Mouse (Mus musculus) adrenal gland (tissue): Measurements from ENCODE around the gene Muc1.

Experiments
- intact Hi-C: fragments of 180-260 bp; cut with DNase I; formaldehyde crosslinking; loops from one replicate; pipeline ENCODE4 v1.15.1; 2025

Gene Muc1

GRCm38 (mm10) chr3:89232614-89233013 lies 3.8 kb downstream of the Muc1 start:
- intact Hi-C loops, result no loop called here

DNA sequence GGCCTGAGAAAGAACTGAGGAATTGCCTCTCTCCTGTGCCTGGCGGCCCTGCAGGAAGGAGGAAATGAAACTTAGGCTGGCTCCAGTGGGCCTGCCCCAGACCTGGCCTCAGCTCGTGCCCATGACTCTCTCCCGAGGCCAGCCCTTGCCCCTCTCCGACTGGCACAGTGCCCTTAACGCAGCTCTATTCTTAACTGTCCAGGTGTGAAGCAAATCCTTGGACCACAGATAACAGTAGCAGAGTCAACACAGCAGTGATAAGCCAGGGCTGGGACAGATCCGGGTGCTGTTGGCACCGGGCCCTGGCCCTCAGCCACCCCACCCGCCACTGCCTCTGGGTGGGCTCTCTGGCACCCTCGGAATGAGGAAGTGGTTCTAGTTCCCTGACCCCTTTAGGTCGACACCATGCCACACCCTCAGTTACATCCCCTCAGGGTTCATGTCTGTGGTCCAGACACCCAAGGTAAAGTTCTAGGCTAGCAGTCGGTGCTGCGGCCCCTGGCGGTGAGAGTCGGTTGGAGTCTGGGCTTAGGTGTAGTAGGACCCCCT lies 4.8 kb downstream of the Muc1 start:
- intact Hi-C loops, result no loop called here

DNA sequence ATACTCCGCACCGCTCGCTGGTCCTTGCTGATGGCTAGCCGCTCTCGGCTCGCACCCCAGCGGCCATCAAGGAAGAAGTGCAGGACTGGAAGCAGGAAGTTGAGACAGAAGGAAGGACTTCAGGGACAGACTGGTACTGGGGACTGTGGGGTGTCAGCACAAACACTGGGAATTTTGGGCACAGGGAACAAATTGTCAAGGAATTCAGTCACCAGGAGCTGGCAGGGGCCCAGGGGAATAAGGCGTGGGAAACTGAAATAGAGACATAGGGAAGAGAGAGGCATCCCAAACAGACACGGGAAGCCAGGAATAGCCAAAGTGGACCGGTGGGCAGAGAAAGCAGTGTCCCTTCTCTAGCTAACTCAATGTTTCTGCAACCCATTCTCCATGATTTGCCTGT lies 7.7 kb downstream of the Muc1 start:
- intact Hi-C loops, result no loop called here

DNA sequence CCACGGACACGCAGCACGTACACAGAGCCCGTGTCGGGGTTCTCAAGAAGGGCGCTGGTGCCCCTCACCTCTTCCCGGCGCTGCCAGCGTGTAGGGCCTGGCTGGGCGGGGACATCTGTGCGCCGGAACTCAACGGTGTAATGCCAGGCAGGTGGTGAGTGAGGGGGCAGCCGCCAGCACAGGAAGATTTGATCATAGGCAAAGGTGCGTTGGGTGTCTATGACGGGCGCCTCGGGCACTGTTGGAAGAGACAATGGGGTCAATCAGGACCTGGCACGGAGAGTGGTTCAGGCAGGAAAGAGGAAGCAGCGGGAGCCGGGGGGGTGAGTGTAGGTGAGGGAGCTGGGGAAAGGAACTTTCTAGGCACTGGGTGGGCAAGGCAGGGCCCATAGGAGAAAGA lies 8.8 kb downstream of the Muc1 start:
- intact Hi-C loops, result no loop called here

- intact Hi-C loops, result no loop called here
Observed at GRCm38 (mm10) chr3:89238494-89238893, 9.6 kb downstream of the Muc1 start.

- intact Hi-C loops, result no loop called here
Observed at GRCm38 (mm10) chr3:89242331-89242895, 13.6 kb downstream of the Muc1 start.

DNA sequence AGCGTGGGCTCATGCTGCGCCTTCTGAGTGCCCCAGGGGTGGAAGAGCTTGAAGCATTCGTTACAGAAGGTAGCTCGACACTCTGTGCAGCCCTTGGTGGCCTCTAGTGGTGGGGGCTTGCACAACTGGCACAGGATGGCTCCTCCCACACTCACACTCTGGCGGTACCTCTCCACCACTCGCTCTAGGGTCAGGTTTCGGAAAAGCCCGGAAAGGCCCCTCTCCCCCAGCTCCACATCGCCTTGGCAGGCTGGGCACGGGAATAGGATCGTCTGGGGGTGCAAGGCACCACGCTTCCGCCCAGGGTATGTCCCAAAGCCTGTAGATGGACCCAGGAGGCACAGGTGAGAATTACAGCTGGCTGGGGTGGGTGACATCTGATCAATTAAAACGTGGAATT lies 14.8 kb downstream of the Muc1 start:
- intact Hi-C loops, result no loop called here

- intact Hi-C loops, result no loop called here
Observed at GRCm38 (mm10) chr3:89244158-89244981, 15.5 kb downstream of the Muc1 start.

DNA sequence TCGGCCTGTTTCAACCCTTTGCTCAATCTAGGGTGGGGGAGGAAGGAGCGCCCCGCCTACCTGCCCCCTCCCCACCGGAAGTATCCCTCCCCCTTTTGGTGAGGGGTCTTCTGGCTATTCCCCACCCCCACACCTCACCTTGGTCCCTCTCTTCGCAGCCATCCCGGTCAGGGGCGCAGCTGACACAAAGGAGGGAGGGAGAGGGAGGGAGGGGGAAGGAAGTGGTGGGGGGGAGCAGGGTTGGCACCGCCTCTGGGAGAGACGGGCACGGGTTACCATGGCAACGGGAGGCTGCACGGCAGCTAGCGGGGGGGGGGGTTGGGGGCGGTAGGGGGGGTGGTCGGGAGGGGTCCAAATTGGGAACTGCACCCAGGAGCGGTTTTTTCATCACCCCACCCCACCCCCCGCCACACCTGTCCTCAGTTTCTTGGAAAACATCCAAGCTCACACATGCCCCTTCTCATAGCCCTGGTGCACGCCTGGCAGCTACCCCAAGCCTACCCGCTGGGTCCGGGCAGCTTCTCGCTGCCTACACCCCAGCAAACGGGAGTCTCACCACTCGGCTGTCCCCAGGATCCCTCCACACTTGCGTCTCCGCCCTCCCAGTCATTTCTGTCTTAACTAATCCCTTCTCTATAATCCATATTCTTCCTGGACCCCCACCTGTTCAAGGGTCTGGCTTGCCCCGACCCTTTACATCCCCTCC lies 16.3 kb downstream of the Muc1 start:
- intact Hi-C loops, result no loop called here

- intact Hi-C loops, result no loop called here
Observed at GRCm38 (mm10) chr3:89245688-89246171, 16.9 kb downstream of the Muc1 start, which contains the start of gene Krtcap2. Gene Krtcap2 (plus strand): TSS chr3:89245966.

- intact Hi-C loops, result no loop called here
Observed at GRCm38 (mm10) chr3:89246261-89247100, 17.6 kb downstream of the Muc1 start, which contains the start of gene Trim46. Gene Trim46 (minus strand): TSS chr3:89246309.

GRCm38 (mm10) chr3:89247466-89247865 lies 18.6 kb downstream of the Muc1 start:
- intact Hi-C loops, result no loop called here

GRCm38 (mm10) chr3:89250435-89251040 lies 21.7 kb downstream of the Muc1 start:
- intact Hi-C loops, result loop anchor here (1.0 kb wide), 2 partner anchors 29 to 32 kb away; no protein-coding TSS in a partner anchor

DNA sequence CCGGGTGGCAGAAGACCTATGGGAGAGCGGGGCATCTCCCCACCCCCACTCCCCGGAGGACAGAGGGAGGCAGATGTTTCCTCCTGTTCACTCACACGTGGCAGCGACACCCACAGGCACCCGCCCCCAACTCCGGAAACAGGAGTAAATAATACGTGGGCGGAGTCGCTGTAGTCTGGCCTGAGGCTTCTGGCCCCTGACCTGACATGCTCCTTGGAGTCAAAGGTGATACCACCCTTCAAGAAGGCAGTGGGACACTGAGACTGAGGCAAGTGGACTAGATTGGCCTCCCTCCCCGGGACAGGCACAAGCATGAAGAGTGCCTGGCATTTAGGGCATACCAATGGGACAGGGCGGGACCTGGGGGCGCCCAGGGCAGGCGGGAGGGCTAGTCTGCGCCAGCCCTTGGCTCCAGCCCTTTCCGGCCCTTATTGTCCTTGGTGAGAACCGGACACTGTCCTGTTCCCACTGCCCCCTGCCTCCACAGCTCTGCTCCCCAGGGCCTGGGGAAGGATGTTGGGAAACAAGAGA lies 22.6 kb downstream of the Muc1 start:
- intact Hi-C loops, result loop anchor here (1.0 kb wide), 1 partner anchor 28 kb away; no protein-coding TSS in a partner anchor

DNA sequence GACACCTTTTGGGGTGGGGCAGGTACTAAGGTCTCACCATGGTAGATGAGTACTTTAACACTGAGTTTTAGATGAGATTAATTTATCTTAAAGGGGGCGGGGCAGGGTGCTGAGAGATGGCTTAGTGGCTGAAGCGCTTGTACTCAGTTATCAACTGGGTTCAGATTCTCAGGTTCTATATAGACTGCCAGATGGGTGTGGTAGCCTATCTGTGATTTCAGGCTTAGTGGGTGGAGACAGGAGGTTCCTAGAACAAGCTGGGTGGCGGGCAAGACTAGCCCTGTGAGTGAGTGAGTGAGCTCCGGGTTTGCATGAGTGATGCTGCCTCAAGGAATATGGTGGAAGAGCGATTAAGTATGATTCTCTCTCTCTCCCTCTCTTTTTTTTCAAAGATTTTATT lies 26.1 kb downstream of the Muc1 start:
- intact Hi-C loops, result no loop called here

- intact Hi-C loops, result no loop called here
Observed at GRCm38 (mm10) chr3:89256177-89256576, 27.3 kb downstream of the Muc1 start.

DNA sequence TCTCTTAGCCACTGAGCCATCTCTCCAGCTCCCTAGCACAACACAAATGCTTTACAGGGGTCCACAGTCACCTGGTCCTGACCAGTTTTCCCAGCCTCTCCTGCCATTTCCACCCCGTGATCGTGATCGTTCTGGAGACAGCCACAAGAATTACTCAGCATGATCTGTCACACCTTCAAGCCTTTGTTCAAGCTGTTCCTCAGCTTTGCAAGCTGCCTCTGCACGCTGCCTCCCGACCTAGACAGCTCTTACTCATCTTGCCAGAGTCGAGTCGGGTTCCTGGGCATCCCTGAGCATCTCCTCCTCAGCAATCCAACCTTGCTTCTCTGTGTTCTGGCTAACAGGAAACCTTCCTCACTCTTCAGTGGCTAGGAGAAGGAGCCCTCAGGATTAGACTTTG lies 30.2 kb downstream of the Muc1 start, which contains the start of gene Dpm3:
Dpm3 (plus strand) TSS at position 283 of the 400 bp plus-strand sequence.
- intact Hi-C loops, result no loop called here

- intact Hi-C loops, result no loop called here
Observed at GRCm38 (mm10) chr3:89260211-89260610, 31.4 kb downstream of the Muc1 start.

- intact Hi-C loops, result no loop called here
Observed at GRCm38 (mm10) chr3:89262417-89262816, 33.6 kb downstream of the Muc1 start.

GRCm38 (mm10) chr3:89266439-89266893 lies 37.6 kb downstream of the Muc1 start:
- intact Hi-C loops, result no loop called here
